Mouse (Mus musculus) MEL-GATA-1-ER (cell line): ENCODE data around the gene Gm21761.
"Not testable (repeated sequence)": the region's sequence is repeated elsewhere in the genome, so short reads cannot be mapped to it uniquely, and the experiment has no call there.

ENCODE experiments used
- DNase-seq: peaks from one replicate; pipeline ENCODE4 v3.0.0-alpha.2; 2012; ENCODE audit warnings: low read depth; ENCODE audit errors: extremely low read depth

The Gm21761 gene

DNA sequence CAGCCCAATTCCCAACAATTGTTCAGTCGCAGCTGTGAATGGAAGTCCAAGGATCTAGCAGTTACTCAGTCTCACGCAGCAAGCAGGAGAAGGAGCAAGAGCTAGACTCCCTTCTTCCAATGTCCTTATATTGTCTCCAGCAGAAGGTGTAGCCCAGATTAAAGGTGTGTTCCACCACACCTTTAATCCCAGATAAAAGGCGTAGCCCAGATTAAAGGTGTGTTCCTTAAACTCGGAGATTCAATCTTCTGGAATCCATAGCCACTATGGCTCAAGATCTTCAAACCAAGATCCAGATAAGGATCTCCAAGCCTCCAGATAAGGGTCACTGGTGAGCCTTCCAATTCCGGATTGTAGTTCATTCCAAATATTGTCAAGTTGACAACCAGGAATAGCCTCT lies at the start of gene Gm21761:
Gm21761 (minus strand) TSS at position 101 of the 400 bp plus-strand sequence.
- not testable (repeated sequence) for DNase-seq

DNA sequence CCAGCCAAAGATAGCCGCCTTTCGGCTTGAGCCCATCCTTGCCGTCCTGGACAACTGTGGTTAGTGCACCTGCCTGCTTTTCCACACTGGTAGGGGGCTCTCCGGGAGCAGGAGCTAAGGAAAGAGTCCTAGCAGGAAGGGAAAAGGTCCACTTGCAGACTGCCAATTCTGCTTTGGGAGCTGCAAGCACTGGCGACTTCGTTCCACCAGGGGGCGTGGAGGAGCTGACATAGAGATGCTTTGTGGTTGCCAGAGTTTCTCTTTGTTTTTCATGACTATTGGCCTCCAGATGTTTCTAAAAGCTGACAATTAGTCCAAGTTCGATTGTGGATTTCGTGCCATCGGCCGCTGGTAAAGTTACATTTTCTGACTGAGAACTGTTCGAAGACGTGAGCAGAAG lies 40.1 kb upstream of the Gm21761 start:
- DNase-seq = not testable (repeated sequence)

- not testable (repeated sequence) for DNase-seq
Observed at GRCm38 (mm10) chr13:119968193-119968592, 39.1 kb upstream of the Gm21761 start.

DNA sequence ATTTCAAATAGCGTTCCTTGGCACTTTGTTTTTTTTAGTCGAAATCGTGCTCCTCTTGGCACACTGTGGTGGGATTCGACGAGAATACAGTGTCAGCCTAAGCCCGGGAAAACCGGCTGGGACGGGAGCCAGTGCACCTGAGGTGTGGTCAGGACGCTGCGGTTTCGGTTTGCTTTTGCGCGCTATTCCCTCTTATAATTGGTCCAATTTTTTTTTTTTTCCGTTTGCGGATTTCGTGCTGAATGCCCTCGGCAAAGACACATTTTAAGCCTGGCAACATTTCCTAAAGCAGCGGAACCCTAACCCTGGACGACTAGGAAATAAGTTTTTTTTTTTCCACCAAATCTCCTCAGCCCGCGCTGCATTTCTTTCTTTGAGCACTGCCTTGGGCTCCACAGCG lies 36.9 kb upstream of the Gm21761 start:
- not testable (repeated sequence) for DNase-seq

- not testable (repeated sequence) for DNase-seq
Observed at GRCm38 (mm10) chr13:119965302-119965952, 36.4 kb upstream of the Gm21761 start.

DNA sequence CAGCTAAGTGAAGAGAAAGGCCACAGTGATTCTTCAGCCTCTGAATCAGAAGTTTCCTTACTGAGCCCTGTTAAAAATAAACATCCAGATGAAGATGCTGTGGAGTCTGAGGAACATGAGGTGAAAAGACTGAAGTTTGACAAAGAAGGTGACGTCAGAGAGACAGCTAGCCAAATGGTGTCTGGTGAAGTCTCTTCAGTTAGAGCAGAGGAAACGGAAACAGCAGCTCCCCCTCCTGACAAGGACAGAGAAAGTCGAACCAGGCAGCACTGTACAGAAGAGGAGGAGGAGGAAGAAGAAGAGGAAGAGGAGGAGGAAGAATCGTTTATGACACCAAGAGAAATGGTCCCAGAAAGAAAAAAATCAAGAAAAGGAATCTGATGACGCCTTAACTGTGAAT lies 33.8 kb upstream of the Gm21761 start:
- not testable (repeated sequence) for DNase-seq

- not testable (repeated sequence) for DNase-seq
Observed at GRCm38 (mm10) chr13:119955567-119955966, 26.5 kb upstream of the Gm21761 start.

DNA sequence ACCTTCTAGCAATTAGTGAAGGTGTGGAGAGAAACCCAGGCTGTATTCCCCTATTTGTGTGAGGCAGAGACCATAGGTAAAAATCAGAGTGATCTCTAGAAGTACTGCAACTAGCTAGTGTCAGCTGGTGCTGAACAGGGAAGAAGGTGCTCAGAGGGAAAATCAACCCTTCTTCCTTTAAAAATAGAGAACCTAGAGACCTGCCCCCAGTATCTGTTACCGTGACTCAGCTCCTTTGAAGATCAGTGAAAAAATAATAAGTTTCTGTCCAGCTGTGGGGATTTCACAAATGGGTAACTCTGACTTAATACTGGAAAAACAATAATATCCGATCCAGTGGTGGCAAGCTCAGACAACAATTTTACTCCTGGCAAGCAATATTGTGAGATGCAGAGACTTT lies 26.0 kb upstream of the Gm21761 start:
- DNase-seq = not testable (repeated sequence)

DNA sequence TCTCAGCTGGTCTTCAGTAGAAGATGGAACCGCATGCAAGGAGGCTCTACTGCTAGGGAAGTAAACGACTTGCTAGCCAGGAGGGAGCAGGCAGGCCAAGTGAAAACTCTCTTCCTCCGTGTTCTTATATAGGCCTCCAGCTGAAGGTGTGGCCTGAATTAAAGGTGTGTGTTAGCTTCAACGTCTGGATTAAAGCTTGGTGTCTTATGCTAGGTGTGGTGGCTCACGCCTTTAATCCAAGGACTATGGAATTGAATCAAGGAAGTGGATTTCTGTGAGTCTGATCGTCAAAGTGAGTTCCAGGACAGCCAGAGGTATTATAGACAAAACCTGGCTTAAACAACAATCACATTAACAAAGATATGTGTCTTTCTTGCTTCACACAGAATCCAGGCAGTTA lies 21.6 kb upstream of the Gm21761 start, which contains the start of gene B020031M17Rik:
B020031M17Rik (minus strand) TSS at position 101 of the 400 bp plus-strand sequence.
- not testable (repeated sequence) for DNase-seq

- not testable (repeated sequence) for DNase-seq
Observed at GRCm38 (mm10) chr13:119924597-119925340, 4.3 kb downstream of the Gm21761 start.

DNA sequence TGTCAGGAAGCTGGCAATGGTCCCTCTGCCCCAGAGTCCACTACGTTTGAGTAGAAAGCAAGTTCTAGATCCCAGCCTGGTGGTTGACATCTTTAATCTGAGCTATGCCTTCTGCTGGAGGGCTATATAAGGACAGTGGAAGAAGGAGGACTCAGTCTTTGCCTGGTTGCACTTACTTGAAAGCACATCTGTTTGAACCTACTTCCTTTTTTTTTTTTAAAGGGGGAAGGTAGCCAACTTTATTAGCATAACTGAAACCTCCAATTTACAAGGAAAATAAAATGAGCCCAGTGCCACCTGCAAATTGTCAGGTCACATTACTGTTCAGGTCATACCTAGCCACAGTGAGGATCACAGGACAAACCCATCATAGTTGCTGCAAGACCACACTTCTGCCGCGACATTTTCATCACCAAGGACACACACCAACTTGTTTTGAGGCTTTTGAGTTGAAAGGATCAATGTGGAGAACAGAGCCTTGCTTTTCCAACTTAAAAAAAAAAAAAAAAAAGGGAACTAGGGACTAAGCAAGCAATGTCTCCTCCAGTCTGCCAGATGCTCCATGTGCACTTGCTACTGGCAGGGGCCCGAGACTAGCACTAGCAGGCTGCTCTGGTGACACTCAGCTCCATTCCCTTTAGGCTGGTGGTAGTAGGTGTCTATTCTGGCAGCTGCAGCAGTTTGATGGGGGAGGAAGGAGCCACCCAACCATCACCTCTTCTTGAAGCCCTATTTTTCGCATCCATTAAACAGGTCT lies 11.9 kb downstream of the Gm21761 start:
- not testable (repeated sequence) for DNase-seq

GRCm38 (mm10) chr13:119916449-119916848 lies 12.6 kb downstream of the Gm21761 start:
- DNase-seq = not testable (repeated sequence)

DNA sequence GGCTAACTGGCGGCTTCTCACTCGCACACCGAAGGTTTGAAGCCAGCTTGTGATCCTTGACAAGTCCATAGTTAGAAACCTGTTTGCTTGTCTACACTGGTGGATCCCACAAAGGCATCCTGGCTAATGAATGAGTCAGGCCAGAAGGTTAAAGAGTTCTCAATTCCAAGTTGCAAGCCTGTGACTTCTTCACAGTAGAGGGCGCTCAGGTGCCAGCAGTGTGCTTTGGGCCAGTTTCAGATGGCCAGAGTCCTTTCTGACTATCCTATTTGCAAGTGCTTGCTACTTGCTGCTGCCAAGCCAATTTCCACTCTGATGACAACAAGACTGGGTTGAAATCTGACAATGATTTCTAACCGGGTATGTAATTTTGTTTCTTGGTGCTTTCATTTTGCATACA lies 30.5 kb downstream of the Gm21761 start:
- not testable (repeated sequence) for DNase-seq

GRCm38 (mm10) chr13:119894685-119895084 lies 34.4 kb downstream of the Gm21761 start, which contains the start of gene Tcstv1:
TSS of gene Tcstv1 (minus strand) at chr13:119894785.
- DNase-seq = not testable (repeated sequence)

GRCm38 (mm10) chr13:119886896-119887295 lies 42.2 kb downstream of the Gm21761 start:
- not testable (repeated sequence) for DNase-seq

- not testable (repeated sequence) for DNase-seq
Observed at GRCm38 (mm10) chr13:119864395-119864999, 64.6 kb downstream of the Gm21761 start.

DNA sequence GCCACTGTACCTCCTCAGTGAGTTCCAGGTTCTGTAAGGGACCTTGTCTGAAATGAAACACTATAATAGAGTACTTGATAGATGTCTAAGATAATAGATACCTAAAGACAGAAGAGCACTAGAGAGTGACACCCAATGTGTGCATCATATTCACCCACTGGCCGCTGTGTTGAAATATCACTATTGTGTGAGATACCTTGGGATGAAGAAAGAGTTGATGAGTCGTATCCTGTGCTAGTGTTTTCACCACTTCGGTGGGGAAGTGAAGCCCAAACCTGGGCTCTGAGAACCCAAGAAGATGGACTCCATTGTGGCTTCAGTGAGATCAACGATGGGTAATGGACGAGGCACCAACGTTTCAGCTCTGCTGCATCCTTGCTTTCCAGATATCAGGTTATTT lies 66.7 kb downstream of the Gm21761 start:
- DNase-seq = not testable (repeated sequence)
